Mouse (Mus musculus) testis, adult 2 months (tissue): ENCODE measurements around the gene Mta3. TPM values are rescaled to one million over a fixed set of nuclear protein-coding genes. Genes with fewer than 3 reads are reported as not detected.

ENCODE experiments used
- H3K27ac ChIP-seq: fragments of 200-500 bp; 2 replicates; pipeline ENCODE4 v1.5.1; 2012; ENCODE audit warnings: low read depth, low read length; ENCODE audit not compliant: control insufficient read depth, insufficient read depth
- H3K27me3 ChIP-seq: fragments of 200-500 bp; 2 replicates; pipeline ENCODE4 v1.6.1; 2012; ENCODE audit warnings: mild to moderate bottlenecking, low read length, moderate library complexity; ENCODE audit not compliant: control insufficient read depth, insufficient read depth
- H3K36me3 ChIP-seq: fragments of 200-500 bp; 2 replicates; pipeline ENCODE4 v1.6.1; 2012; ENCODE audit warnings: mild to moderate bottlenecking, low read length; ENCODE audit not compliant: control insufficient read depth, insufficient read depth
- H3K4me1 ChIP-seq: fragments of 200-500 bp; 2 replicates; pipeline ENCODE4 v1.6.1; 2012; ENCODE audit warnings: low read length; ENCODE audit not compliant: control insufficient read depth, insufficient read depth
- H3K4me3 ChIP-seq: fragments of 200-500 bp; 2 replicates; pipeline ENCODE4 v1.5.1; 2012; ENCODE audit warnings: low read depth, mild to moderate bottlenecking, low read length, moderate library complexity, mixed read lengths; ENCODE audit not compliant: control insufficient read depth
- CTCF ChIP-seq: fragments of 200-500 bp; IDR thresholded peaks from 2 replicates; pipeline ENCODE4 v1.5.1; 2012; ENCODE audit warnings: low read depth, mild to moderate bottlenecking, inconsistent platforms, low read length, moderate library complexity; ENCODE audit not compliant: control insufficient read depth, insufficient read depth, insufficient replicate concordance
- POLR2A ChIP-seq: fragments of 200-500 bp; IDR thresholded peaks from 2 replicates; pipeline ENCODE4 v1.6.1; 2012; ENCODE audit warnings: low read depth, mild to moderate bottlenecking, inconsistent platforms, low read length, moderate library complexity; ENCODE audit not compliant: control insufficient read depth
- polyA plus RNA-seq: library from polyadenylated mRNA; depleted of rRNA; stranded (reverse); fragments of >200 nt; gene quantifications from 2 replicates; pipeline ENCODE4 v1.2.3, GENCODE M21; 2012

Gene Mta3
- polyA plus RNA-seq, 1 experiment, result 36.3 TPM

- Histone ChIP-seq H3K27ac (no peak overlapping the region), H3K4me1 (no peaks in the 10 kb centered on the region), H3K27me3 (no peaks in the 10 kb centered on the region), H3K36me3 (no peaks in the 10 kb centered on the region; the same call in 1 of the 2 replicates), H3K4me3 (no peak overlapping the region)
- no peak for TF ChIP-seq CTCF
- TF ChIP-seq POLR2A, result no peak
Measured at GRCm38 (mm10) chr17:83772711-83773110, 66.7 kb downstream of the Mta3 start.

DNA sequence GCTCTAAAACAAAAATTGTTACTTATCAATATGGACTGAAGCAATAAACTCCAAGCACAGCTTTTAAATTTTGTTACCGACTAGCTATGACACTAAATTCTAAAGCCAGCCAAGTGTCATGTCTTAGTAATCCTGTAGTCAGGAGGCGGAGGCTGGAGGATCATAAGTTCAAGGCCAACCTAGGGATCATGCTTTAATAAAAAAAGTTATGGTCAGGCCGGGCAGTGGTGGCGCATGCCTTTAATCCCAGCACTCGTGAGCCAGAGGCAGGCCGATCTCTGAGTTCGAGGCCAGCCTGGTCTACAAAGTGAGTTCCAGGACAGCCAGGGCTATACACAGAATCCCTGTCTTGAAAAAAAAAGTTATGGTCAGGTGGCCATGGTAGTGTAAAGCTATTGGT lies 71.0 kb downstream of the Mta3 start:
- no peak overlapping the region for H3K27ac ChIP-seq
- H3K27me3 ChIP-seq, result no peaks in the 10 kb centered on the region
- no peak overlapping the region for H3K4me3 ChIP-seq
- no peaks in the 10 kb centered on the region; the same call in 1 of the 2 replicates for H3K36me3 ChIP-seq
- TF ChIP-seq POLR2A (no peak), CTCF (no peak)
- no peaks in the 10 kb centered on the region; the same call in 1 of the 2 replicates for H3K4me1 ChIP-seq

GRCm38 (mm10) chr17:83777462-83778051 lies 71.6 kb downstream of the Mta3 start:
- no peak overlapping the region for H3K4me3 ChIP-seq

GRCm38 (mm10) chr17:83780228-83780627 lies 74.3 kb downstream of the Mta3 start:
- H3K36me3 ChIP-seq, result no peaks in the 10 kb centered on the region
- no peak overlapping the region for H3K27ac ChIP-seq
- no peaks in the 10 kb centered on the region; the same call in 1 of the 2 replicates for H3K4me1 ChIP-seq
- H3K27me3 ChIP-seq, result no peaks in the 10 kb centered on the region
- TF ChIP-seq POLR2A (no peak), CTCF (no peak)
- no peak overlapping the region for H3K4me3 ChIP-seq

More at GRCm38 (mm10) chr17:83777462-83778051, 71.6 kb downstream of the Mta3 start:
- no peaks in the 10 kb centered on the region; the same call in 1 of the 2 replicates for H3K36me3 ChIP-seq
- H3K4me1 ChIP-seq, result no peaks in the 10 kb centered on the region; the same call in 1 of the 2 replicates
- no peak overlapping the region; the same call in 1 of the 2 replicates for H3K27ac ChIP-seq
- no peaks in the 10 kb centered on the region for H3K27me3 ChIP-seq
- no peak for TF ChIP-seq CTCF
- TF ChIP-seq POLR2A, result no peak

- H3K4me1 ChIP-seq, result no peaks in the 10 kb centered on the region; the same call in 1 of the 2 replicates
Measured at GRCm38 (mm10) chr17:83782740-83783139, 76.8 kb downstream of the Mta3 start.

DNA sequence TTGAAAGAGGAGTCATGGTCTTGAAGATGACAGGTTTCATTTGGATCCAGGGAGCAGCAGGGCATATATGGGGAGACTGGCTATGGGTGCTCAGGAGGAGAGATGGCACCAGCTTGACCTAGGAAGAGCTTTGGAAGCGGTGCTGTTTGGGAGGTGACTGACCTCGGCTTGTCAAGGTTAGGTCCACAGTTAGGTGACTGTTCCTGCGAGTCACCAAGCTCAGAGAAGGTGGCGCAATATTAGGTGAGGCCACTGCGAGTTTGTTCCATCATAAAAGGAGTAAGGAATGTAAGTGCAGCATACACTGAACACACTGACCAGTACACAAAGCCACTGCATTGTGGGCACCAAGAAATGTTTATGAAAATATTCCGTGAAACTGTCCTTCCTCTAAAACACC lies 80.5 kb downstream of the Mta3 start:
- no peaks in the 10 kb centered on the region for H3K4me1 ChIP-seq
- no peak overlapping the region for H3K27ac ChIP-seq
- H3K36me3 ChIP-seq, result no peaks in the 10 kb centered on the region
- TF ChIP-seq CTCF (no peak), POLR2A (no peak)
- no peak overlapping the region for H3K4me3 ChIP-seq
- H3K27me3 ChIP-seq, result no peaks in the 10 kb centered on the region

More at GRCm38 (mm10) chr17:83782740-83783139, 76.8 kb downstream of the Mta3 start:
- no peaks in the 10 kb centered on the region for H3K27me3 ChIP-seq
- no peak for TF ChIP-seq POLR2A
- no peak for TF ChIP-seq CTCF
- H3K27ac ChIP-seq, result no peak overlapping the region
- no peak overlapping the region for H3K4me3 ChIP-seq
- no peaks in the 10 kb centered on the region for H3K36me3 ChIP-seq

DNA sequence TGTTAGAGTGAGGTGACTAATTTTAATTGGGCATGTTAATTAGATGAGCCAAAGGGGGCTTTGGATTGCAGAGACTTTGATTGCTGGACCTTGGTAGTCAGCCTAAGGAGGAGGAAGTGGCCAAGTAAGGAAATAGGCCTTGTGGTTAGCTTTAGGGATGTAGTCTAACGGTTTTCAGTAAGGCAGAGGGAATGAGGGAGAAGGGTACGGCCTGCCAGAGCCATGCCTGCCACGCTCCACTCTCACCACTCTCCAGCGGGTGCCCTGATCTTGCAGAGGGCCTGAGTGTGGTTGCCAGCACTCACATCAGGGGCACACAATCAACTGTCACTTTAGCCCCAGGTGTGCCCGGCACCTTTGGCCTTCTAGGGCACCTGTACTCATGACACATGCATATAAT lies 84.2 kb downstream of the Mta3 start:
- Histone ChIP-seq H3K36me3 (no peaks in the 10 kb centered on the region), H3K4me3 (no peak overlapping the region), H3K27ac (no peak overlapping the region), H3K27me3 (no peaks in the 10 kb centered on the region), H3K4me1 (peaks cover 7% of the 10 kb centered on the region)
- TF ChIP-seq CTCF (no peak), POLR2A (no peak)

- H3K36me3 ChIP-seq, result no peaks in the 10 kb centered on the region
- no peaks in the 10 kb centered on the region for H3K27me3 ChIP-seq
- peak overlapping the region; percentile 68 for H3K4me3 ChIP-seq
- H3K4me1 ChIP-seq, result peaks cover 9% of the 10 kb centered on the region
- no peak overlapping the region for H3K27ac ChIP-seq
- no peak for TF ChIP-seq POLR2A
- TF ChIP-seq CTCF, result no peak
Measured at GRCm38 (mm10) chr17:83792388-83792787, 86.4 kb downstream of the Mta3 start.
